Mouse (Mus musculus) hindbrain, embryonic 12.5 days (tissue): ENCODE data around the gene Lyz1. TPM values are rescaled to one million over a fixed set of nuclear protein-coding genes. Genes with fewer than 3 reads are reported as not detected.

Experiments
- ATAC-seq: fragments of 200-750 bp; cut with Nextera tagmentation; 2 replicates; pipeline ENCODE4 v1.8.0; 2017; ENCODE audit warnings: moderate TSS enrichment; ENCODE audit not compliant: low FRiP score
- H3K27ac ChIP-seq: fragments of 300-500 bp; sonication (generic); 2 replicates; pipeline ENCODE4 v1.5.1; 2016; ENCODE audit warnings: mild to moderate bottlenecking
- H3K27me3 ChIP-seq: fragments of 300-500 bp; sonication (generic); 2 replicates; pipeline ENCODE4 v1.6.1; 2016; ENCODE audit warnings: mild to moderate bottlenecking
- H3K36me3 ChIP-seq: fragments of 300-500 bp; sonication (generic); 2 replicates; pipeline ENCODE4 v1.6.1; 2016; ENCODE audit warnings: mild to moderate bottlenecking
- H3K4me1 ChIP-seq: fragments of 300-500 bp; sonication (generic); 2 replicates; pipeline ENCODE4 v1.6.1; 2016
- H3K4me2 ChIP-seq: fragments of 300-500 bp; sonication (generic); replicated peaks from 2 replicates; pipeline ENCODE4 v1.6.1; 2016; ENCODE audit warnings: mild to moderate bottlenecking
- H3K4me3 ChIP-seq: fragments of 300-500 bp; sonication (generic); 2 replicates; pipeline ENCODE4 v1.5.1; 2016; ENCODE audit warnings: mild to moderate bottlenecking
- H3K9ac ChIP-seq: fragments of 300-500 bp; sonication (generic); 2 replicates; pipeline ENCODE4 v1.6.1; 2016; ENCODE audit warnings: mild to moderate bottlenecking, moderate library complexity
- H3K9me3 ChIP-seq: fragments of 300-500 bp; sonication (generic); replicated peaks from 2 replicates; pipeline ENCODE4 v1.6.1; 2016; ENCODE audit warnings: mild to moderate bottlenecking
- WGBS: fragments of 180-500 bp; shearing (Covaris S2); methylation state at CpG from one replicate; pipeline ENCODE4 v1.1.7; 2016; 5-methylcytosine and 5-hydroxymethylcytosine counted together
- polyA plus RNA-seq: library from polyadenylated mRNA; unstranded; fragments of >200 nt; fragmentation: Nextera tagmentation; extraction: Ambion mirVana; gene quantifications from 2 replicates; pipeline ENCODE4 v1.2.1, GENCODE M21; 2016

The Lyz1 gene
- polyA plus RNA-seq = not detected in 2 replicates

DNA sequence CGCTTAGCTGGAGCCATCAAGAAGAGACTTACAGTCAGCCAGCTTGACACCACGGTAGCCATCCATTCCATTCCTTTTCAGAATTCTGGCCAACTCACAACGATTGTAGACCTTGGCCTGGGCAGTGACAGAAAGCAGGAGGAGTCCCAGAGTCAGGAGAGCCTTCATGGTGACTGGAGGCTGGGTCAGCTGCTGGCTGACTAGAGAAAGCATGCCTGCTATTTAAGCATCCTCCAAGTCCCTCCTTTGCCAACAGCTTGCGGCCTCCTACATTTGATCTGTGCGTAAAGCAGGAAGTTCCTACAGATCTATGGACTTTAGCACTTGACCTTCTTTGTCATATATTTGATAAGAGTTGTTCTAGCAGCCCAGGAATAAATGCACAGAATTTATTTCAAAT is at the start of gene Lyz1:
TSS of gene Lyz1 (minus strand) at position 198 of the 400 bp plus-strand sequence.
- WGBS = 77% methylated on average over 5 of the region's 5 CpGs
- no peaks in the 10 kb centered on the region for H3K27me3 ChIP-seq

DNA sequence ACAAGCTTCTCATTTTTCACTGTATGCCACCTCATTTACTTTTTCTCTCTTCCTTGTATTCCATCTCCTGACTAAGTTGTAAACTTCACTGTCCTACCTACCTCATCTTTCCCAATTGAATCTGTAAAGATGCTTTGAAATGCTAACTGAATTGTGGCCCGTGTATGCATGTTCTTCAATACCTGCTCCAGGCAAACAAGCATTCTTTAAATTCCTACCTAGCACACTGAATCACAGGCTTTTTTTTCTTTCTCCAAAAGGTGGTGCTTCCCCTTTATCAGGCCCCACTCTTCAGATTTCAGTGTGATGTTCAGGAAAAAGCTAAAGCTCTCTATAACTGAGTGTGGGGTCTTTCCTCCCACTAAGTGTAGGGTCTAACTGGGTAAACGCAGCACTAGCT is 49.7 kb upstream of the Lyz1 start:
- H3K27ac ChIP-seq = no peak overlapping the region
- no peak overlapping the region for H3K9ac ChIP-seq
- 84% methylated on average over 2 of the region's 2 CpGs for WGBS
- H3K27me3 ChIP-seq = no peaks in the 10 kb centered on the region
- H3K36me3 ChIP-seq = no peaks in the 10 kb centered on the region
- no peak overlapping the region for H3K4me3 ChIP-seq
- H3K9me3 ChIP-seq = no peaks in the 10 kb centered on the region
- no peak overlapping the region for H3K4me2 ChIP-seq
- no peak for ATAC-seq
- H3K4me1 ChIP-seq = no peaks in the 10 kb centered on the region

More for the DNA sequence above, at the start of gene Lyz1:
- ATAC-seq = no peak
- no peak within 1 kb of the TSS for H3K9ac ChIP-seq
- H3K4me2 ChIP-seq = no peak within 1 kb of the TSS
- H3K9me3 ChIP-seq = no peaks in the 10 kb centered on the region
- H3K27ac ChIP-seq = no peak within 1 kb of the TSS
- no peaks in the 10 kb centered on the region for H3K36me3 ChIP-seq
- no peak within 1 kb of the TSS for H3K4me3 ChIP-seq
- 0 out of 2 replicates have a peak, but pooled peaks cover 4% of the 10 kb centered on the region for H3K4me1 ChIP-seq

DNA sequence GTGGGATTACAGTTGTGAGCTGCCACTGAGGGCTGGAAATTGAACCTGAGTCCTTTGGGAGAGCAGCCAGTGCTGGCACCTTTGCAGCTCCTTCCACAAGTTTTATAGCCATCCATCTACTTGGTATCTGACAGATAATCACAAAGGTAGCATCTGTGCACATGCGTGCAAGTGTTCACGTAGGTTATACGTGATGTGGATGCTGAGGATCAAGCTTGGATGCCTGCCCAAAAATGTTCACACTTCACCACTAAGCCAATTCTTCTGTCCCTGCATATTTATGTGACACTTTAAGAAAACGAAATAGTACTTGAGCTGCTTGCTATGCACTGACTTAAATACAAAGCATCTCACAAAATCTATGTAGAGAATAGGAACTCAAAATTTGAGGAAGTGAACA is 48.4 kb upstream of the Lyz1 start:
- Histone ChIP-seq H3K9ac (no peak overlapping the region), H3K4me2 (no peak overlapping the region), H3K27me3 (no peaks in the 10 kb centered on the region), H3K27ac (no peak overlapping the region), H3K4me3 (no peak overlapping the region), H3K36me3 (no peaks in the 10 kb centered on the region), H3K4me1 (no peaks in the 10 kb centered on the region), H3K9me3 (no peaks in the 10 kb centered on the region)
- no peak for ATAC-seq
- WGBS = 90% methylated on average over 4 of the region's 4 CpGs

DNA sequence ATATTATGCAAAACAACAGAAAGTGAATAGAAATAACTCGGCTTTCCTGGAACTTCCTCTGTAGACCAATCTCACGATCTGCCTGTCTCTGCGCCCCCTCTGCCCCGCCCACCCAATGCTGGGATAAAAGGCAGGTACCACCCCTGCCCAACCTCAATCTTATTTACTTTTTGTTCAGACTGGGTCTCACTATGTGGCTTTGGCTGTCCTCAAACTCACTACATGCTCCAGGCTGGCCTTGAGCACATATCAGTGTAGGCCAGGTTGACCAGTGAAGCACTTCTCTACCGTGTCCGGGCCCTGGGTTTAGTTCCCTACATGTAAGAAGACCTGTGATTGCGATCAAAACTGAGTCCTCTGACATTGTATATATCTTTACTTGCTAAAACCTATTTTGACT is 46.6 kb upstream of the Lyz1 start:
- no peaks in the 10 kb centered on the region for H3K9me3 ChIP-seq
- ATAC-seq = no peak

DNA sequence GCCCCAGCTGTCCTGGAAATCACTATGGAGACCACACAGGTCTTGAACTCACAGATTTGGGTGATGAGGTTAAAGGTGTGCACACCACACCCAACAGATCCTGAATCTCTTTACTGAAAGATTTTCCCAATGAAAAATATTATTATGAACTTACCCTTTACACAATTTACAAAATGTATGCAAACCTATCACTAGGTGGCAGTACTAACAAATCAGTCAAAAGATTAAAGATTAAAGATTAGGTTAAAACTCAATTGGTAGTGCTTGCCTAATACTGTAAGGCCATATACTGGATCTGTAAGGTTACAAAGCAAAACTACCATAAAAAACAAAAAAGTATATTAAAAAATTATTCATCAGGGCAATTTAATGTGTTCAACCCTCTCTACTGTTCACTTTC is 45.3 kb upstream of the Lyz1 start:
- H3K27ac ChIP-seq = no peak overlapping the region
- H3K4me1 ChIP-seq = no peaks in the 10 kb centered on the region
- H3K27me3 ChIP-seq = no peaks in the 10 kb centered on the region
- ATAC-seq = no peak
- H3K36me3 ChIP-seq = no peaks in the 10 kb centered on the region
- no peaks in the 10 kb centered on the region for H3K9me3 ChIP-seq
- H3K4me2 ChIP-seq = no peak overlapping the region
- no peak overlapping the region for H3K9ac ChIP-seq
- no peak overlapping the region for H3K4me3 ChIP-seq

More for the DNA sequence above, 46.6 kb upstream of the Lyz1 start:
- no peak overlapping the region for H3K4me2 ChIP-seq
- H3K27me3 ChIP-seq = no peaks in the 10 kb centered on the region
- H3K36me3 ChIP-seq = no peaks in the 10 kb centered on the region
- H3K9ac ChIP-seq = no peak overlapping the region
- WGBS = 82% methylated on average over 7 of the region's 7 CpGs
- no peaks in the 10 kb centered on the region for H3K4me1 ChIP-seq
- no peak overlapping the region for H3K4me3 ChIP-seq
- no peak overlapping the region for H3K27ac ChIP-seq

DNA sequence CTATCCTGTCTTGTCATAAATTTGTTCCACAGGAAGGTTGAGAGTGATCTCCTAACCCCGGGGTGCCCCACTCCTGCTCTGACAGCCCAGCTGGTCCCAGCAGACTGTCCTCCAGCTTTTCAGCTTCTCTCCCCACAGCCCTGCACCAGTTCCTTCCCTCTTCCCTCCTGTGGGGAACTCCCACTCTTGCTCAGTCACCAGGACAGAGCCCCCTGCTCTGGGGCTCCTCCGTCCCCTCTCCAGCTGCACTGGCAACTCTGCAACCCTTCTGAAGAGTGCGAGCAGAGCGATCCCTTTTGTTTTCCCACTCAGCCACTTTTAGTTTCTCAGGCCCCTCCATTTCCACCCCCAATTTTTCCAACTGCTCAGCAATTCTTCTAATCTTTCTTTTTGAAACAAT is 43.0 kb upstream of the Lyz1 start:
- no peak overlapping the region for H3K27ac ChIP-seq
- H3K4me3 ChIP-seq = no peak overlapping the region
- H3K36me3 ChIP-seq = no peaks in the 10 kb centered on the region
- no peak overlapping the region for H3K9ac ChIP-seq
- ATAC-seq = peak; percentile 47; the same call in 1 of the 2 replicates
- no peaks in the 10 kb centered on the region for H3K9me3 ChIP-seq
- H3K4me1 ChIP-seq = no peaks in the 10 kb centered on the region
- no peaks in the 10 kb centered on the region for H3K27me3 ChIP-seq
- H3K4me2 ChIP-seq = no peak overlapping the region
- WGBS = 36% methylated on average over 4 of the region's 4 CpGs

DNA sequence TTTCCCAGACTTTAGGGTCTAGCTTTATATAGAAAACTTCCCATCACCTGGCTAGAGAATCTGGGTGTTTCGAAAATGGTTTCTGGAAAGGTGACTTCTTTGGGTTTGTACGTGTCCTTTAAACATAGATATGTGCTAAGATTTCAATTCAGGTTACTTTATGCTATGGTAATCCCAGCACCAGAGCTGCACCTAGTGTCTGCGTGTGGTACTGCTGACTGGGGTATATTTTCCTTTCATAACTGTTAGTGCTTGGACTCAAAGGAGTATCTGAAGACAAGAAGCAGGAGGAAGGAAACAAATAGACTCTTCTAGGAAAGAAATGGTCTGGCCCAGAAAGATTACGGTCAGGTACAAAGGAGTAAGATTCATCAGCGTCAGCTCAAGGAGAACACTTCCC is 37.9 kb upstream of the Lyz1 start:
- no peaks in the 10 kb centered on the region for H3K4me1 ChIP-seq
- no peak overlapping the region for H3K9ac ChIP-seq
- no peaks in the 10 kb centered on the region for H3K36me3 ChIP-seq
- ATAC-seq = no peak
- no peaks in the 10 kb centered on the region for H3K9me3 ChIP-seq
- 83% methylated on average over 5 of the region's 5 CpGs for WGBS
- H3K27me3 ChIP-seq = no peaks in the 10 kb centered on the region
- H3K27ac ChIP-seq = no peak overlapping the region
- H3K4me2 ChIP-seq = no peak overlapping the region
- no peak overlapping the region for H3K4me3 ChIP-seq

DNA sequence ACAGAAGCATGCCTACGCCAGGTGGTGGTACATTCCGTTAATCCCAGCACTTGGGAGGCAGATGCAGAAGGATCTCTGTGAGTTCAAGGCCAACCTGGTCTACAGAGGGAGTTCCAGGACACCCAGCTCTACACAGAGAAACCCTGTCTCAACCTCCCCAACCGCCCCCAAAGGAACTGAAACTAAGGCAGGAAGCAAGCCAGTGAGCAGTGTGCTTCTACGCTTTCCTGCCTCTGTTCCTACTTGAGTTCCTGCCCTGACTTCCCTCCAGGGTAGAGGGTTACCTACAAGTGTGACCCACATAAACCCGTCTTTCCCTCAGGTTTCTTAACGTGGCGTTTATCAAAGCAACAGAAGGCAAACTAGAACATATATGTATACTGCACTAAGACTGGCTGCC is 31.1 kb upstream of the Lyz1 start:
- Histone ChIP-seq H3K9me3 (0 out of 2 replicates have a peak, but pooled peaks cover 4% of the 10 kb centered on the region), H3K27ac (no peak overlapping the region), H3K27me3 (no peaks in the 10 kb centered on the region), H3K4me3 (no peak overlapping the region), H3K4me2 (no peak overlapping the region), H3K9ac (no peak overlapping the region), H3K4me1 (no peaks in the 10 kb centered on the region), H3K36me3 (no peaks in the 10 kb centered on the region)
- ATAC-seq = no peak
- WGBS = 86% methylated on average over 7 of the region's 7 CpGs

DNA sequence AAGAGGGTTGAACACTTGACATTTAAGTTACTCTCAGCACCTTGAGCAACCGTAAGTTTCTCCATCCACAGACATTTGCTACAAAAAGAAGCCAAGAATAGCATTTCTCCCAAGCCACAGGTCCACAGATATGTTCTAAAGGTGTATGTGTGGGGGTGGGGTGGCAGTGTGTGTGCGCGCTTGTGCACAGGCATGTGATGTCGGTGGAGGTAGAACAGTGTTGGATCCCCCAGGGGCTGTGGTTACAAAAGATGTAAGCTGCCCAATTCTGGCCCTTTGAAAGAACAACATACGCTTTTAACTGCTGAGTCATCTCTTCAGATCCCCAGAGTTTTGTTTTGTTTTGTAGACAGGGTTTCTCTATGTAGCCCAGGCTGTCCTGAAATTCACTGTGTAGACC is 30.0 kb upstream of the Lyz1 start:
- Histone ChIP-seq H3K36me3 (no peaks in the 10 kb centered on the region), H3K27me3 (no peaks in the 10 kb centered on the region), H3K4me3 (no peak overlapping the region), H3K9me3 (0 out of 2 replicates have a peak, but pooled peaks cover 4% of the 10 kb centered on the region), H3K4me1 (no peaks in the 10 kb centered on the region), H3K9ac (no peak overlapping the region), H3K27ac (no peak overlapping the region), H3K4me2 (no peak overlapping the region)
- no peak for ATAC-seq
- 91% methylated on average over 5 of the region's 5 CpGs for WGBS

DNA sequence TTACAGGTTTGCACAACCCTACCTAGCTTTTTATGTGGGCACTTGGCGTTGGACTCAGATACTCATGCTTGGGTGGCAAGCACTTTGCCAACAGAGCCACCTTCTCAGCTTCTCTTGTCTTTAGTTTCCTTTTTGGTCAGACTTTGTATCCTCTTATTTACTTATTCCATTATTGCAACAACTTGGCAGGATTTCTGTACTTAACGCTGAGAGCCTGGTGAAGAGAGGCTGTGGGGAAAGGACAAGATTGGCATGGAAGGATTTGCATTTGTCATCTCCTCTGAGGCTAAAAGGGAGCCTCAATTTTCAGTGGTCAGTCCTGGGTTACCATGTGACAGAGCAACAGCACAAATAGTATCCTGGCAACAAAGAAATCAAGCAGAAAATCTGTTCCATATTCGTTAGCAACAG is 27.9 kb upstream of the Lyz1 start:
- Histone ChIP-seq H3K4me2 (no peak overlapping the region), H3K9me3 (0 out of 2 replicates have a peak, but pooled peaks cover 4% of the 10 kb centered on the region), H3K36me3 (no peaks in the 10 kb centered on the region), H3K27ac (no peak overlapping the region), H3K27me3 (no peaks in the 10 kb centered on the region), H3K9ac (no peak overlapping the region), H3K4me3 (no peak overlapping the region), H3K4me1 (no peaks in the 10 kb centered on the region)
- WGBS = 74% methylated on average over 3 of the region's 3 CpGs
- ATAC-seq = no peak

DNA sequence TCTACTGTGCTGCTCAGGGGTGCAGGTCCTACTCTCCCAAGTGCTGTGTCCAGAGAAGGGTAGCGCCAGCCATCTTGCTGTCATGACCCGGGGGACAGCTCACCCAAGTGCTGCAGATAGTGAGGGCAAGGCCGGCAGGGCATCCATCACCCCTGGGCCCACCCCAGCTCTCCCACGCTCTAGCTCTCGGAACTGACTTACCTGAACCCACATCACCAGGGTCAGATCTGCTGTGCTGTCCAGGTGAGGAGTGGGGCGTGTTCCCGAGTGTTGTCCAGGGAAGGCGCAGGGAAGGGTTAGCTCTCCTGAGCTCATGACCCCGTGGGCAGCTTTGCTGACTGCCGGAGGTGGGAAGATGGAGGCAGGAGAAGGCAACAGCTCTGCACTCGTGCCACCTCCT is 23.7 kb upstream of the Lyz1 start:
- H3K4me3 ChIP-seq = no peak overlapping the region
- H3K9ac ChIP-seq = no peak overlapping the region
- H3K36me3 ChIP-seq = no peaks in the 10 kb centered on the region
- H3K27me3 ChIP-seq = no peaks in the 10 kb centered on the region
- no peaks in the 10 kb centered on the region for H3K4me1 ChIP-seq
- 90% methylated on average over 11 of the region's 11 CpGs for WGBS
- no peak overlapping the region for H3K27ac ChIP-seq
- H3K9me3 ChIP-seq = no peaks in the 10 kb centered on the region
- no peak for ATAC-seq
- no peak overlapping the region for H3K4me2 ChIP-seq

DNA sequence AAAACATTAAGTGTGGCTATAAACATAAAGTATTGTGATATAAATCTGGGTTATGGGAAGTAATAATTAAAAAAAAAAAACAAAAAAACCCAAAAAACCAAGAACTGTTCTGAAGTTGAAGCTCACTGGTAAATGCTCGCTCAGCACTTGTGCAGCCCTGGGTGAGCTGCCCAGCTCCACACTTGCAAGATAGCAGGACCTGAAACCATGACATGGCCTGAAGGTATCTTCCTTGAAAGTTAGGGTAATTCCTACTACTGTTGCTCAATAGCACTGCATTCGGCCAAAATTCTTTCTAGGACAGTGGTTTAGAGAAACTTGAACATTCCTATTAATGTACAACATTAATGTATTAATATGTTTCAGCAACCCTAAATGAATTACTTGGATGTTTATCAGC is 20.5 kb upstream of the Lyz1 start:
- no peaks in the 10 kb centered on the region for H3K27me3 ChIP-seq
- H3K4me3 ChIP-seq = no peak overlapping the region
- H3K4me2 ChIP-seq = no peak overlapping the region
- no peaks in the 10 kb centered on the region for H3K4me1 ChIP-seq
- H3K36me3 ChIP-seq = no peaks in the 10 kb centered on the region
- H3K9ac ChIP-seq = no peak overlapping the region
- H3K9me3 ChIP-seq = no peaks in the 10 kb centered on the region
- WGBS = 92% methylated on average over 2 of the region's 2 CpGs
- no peak overlapping the region for H3K27ac ChIP-seq
- ATAC-seq = no peak

DNA sequence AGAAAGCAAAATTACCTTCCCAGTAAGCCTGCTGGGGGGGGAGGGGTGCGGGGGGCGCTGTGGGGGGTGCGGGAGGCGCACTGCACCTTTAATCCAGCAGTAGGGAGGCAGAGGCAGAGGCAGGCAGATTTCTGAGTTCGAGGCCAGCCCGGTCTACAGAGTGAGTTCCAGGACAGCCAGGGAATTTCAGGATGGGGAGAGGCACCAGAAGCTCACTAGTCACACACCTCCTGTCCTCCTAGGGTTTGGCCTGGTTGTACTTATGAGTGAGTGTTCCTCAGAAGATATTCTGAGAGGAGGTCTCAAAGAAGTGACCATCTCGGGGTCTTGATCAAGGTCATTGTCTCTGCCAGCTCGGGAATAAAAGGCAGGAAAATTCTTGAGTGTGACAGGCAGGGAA is 19.5 kb upstream of the Lyz1 start:
- Histone ChIP-seq H3K9me3 (no peaks in the 10 kb centered on the region), H3K9ac (no peak overlapping the region), H3K36me3 (no peaks in the 10 kb centered on the region), H3K4me3 (no peak overlapping the region), H3K27ac (no peak overlapping the region), H3K4me1 (no peaks in the 10 kb centered on the region), H3K4me2 (no peak overlapping the region), H3K27me3 (no peaks in the 10 kb centered on the region)
- WGBS = 82% methylated on average over 8 of the region's 8 CpGs
- no peak for ATAC-seq
